Mouse (Mus musculus) ZHBTc4 (cell line): ENCODE data around the gene Col6a3.

ENCODE experiments used
- DNase-seq: peaks from one replicate; pipeline ENCODE4 v3.0.0-alpha.2; 2011; ENCODE audit warnings: low read depth, low spot score

Col6a3 gene

GRCm38 (mm10) chr1:90723754-90724153 lies 120.0 kb downstream of the Col6a3 start:
- DNase-seq, result no peak

- no peak for DNase-seq
These were observed 120.4 kb downstream of the Col6a3 start for GRCm38 (mm10) chr1:90723325-90723724.

GRCm38 (mm10) chr1:90722021-90722420 lies 121.8 kb downstream of the Col6a3 start:
- DNase-seq, result no peak

GRCm38 (mm10) chr1:90720610-90721241 lies 123.0 kb downstream of the Col6a3 start:
- no peak for DNase-seq

GRCm38 (mm10) chr1:90718826-90719550 lies 124.8 kb downstream of the Col6a3 start:
- no peak for DNase-seq

- DNase-seq, result no peak
These were observed 127.5 kb downstream of the Col6a3 start for GRCm38 (mm10) chr1:90716258-90716657.
